Mouse (Mus musculus) lung, embryonic 15.5 days (tissue): ENCODE results near the gene 4931414P19Rik. TPM values are rescaled to one million over a fixed set of nuclear protein-coding genes. Genes with fewer than 3 reads are reported as not detected.

ENCODE experiments used
- ATAC-seq: fragments of 200-750 bp; cut with Nextera tagmentation; 2 replicates; pipeline ENCODE4 v1.8.0; 2017; ENCODE audit warnings: moderate number of reproducible peaks, borderline replicate concordance; ENCODE audit not compliant: low FRiP score, low TSS enrichment; ENCODE audit errors: extremely low read depth
- H3K27ac ChIP-seq: fragments of 300-500 bp; sonication (generic); 2 replicates; pipeline ENCODE4 v1.5.1; 2015; ENCODE audit warnings: moderate library complexity, mild to moderate bottlenecking, inconsistent platforms
- H3K27me3 ChIP-seq: fragments of 300-500 bp; sonication (generic); 2 replicates; pipeline ENCODE4 v1.6.1; 2015; ENCODE audit warnings: inconsistent platforms
- H3K36me3 ChIP-seq: fragments of 300-500 bp; sonication (generic); 2 replicates; pipeline ENCODE4 v1.6.1; 2015; ENCODE audit warnings: inconsistent platforms
- H3K4me1 ChIP-seq: fragments of 300-500 bp; sonication (generic); 2 replicates; pipeline ENCODE4 v1.6.1; 2015; ENCODE audit warnings: inconsistent platforms
- H3K4me2 ChIP-seq: fragments of 300-500 bp; sonication (generic); 2 replicates; pipeline ENCODE4 v1.6.1; 2015; ENCODE audit warnings: inconsistent platforms, mild to moderate bottlenecking, moderate library complexity
- H3K4me3 ChIP-seq: fragments of 300-500 bp; sonication (generic); 2 replicates; pipeline ENCODE4 v1.5.1; 2015; ENCODE audit warnings: mild to moderate bottlenecking, inconsistent platforms
- H3K9ac ChIP-seq: fragments of 300-500 bp; sonication (generic); 2 replicates; pipeline ENCODE4 v1.6.1; 2015; ENCODE audit warnings: inconsistent platforms
- H3K9me3 ChIP-seq: fragments of 300-500 bp; sonication (generic); 2 replicates; pipeline ENCODE4 v1.6.1; 2016; ENCODE audit warnings: inconsistent platforms
- WGBS: fragments of 180-500 bp; shearing (Covaris S2); methylation state at CpG from one replicate; pipeline ENCODE4 v1.1.7; 2015; 5-methylcytosine and 5-hydroxymethylcytosine counted together
- polyA plus RNA-seq: library from polyadenylated mRNA; unstranded; fragments of >200 nt; fragmentation: Nextera tagmentation; extraction: Ambion mirVana; gene quantifications from 2 replicates; pipeline ENCODE4 v1.2.1, GENCODE M21; 2015

Gene 4931414P19Rik
- polyA plus RNA-seq, 1 experiment from 2014 or later = 8.6 TPM

GRCm38 (mm10) chr14:54578063-54578462, 27.7 kb downstream of the 4931414P19Rik start:
- Histone ChIP-seq H3K9ac (peak overlapping the region; percentile 94), H3K36me3 (peaks cover 5% of the 10 kb centered on the region; the same call in 1 of the 2 replicates), H3K4me1 (peaks cover 30% of the 10 kb centered on the region), H3K9me3 (no peaks in the 10 kb centered on the region), H3K4me2 (peak overlapping the region; percentile 62), H3K4me3 (peak overlapping the region; percentile 81), H3K27me3 (no peaks in the 10 kb centered on the region), H3K27ac (peak overlapping the region; percentile 97)
- WGBS = under 1% methylated on average over 10 of the region's 10 CpGs
- ATAC-seq = peak; percentile 11; the same call in 1 of the 2 replicates

- H3K4me3 ChIP-seq = peak within 1 kb of the TSS; percentile 81
- H3K4me1 ChIP-seq = peaks cover 37% of the 10 kb centered on the region
- H3K27ac ChIP-seq = peak within 1 kb of the TSS; percentile 97
- peak within 1 kb of the TSS; percentile 62 for H3K4me2 ChIP-seq
- WGBS = under 1% methylated on average over 66 of the region's 66 CpGs
- no peaks in the 10 kb centered on the region for H3K9me3 ChIP-seq
- ATAC-seq = peak; percentile 74
- H3K36me3 ChIP-seq = no peaks in the 10 kb centered on the region
- H3K9ac ChIP-seq = peak within 1 kb of the TSS; percentile 94
- no peaks in the 10 kb centered on the region for H3K27me3 ChIP-seq
Observed at GRCm38 (mm10) chr14:54577089-54577982, 28.5 kb downstream of the 4931414P19Rik start, which contains the start of gene Ajuba. TSS of gene Ajuba (minus strand) at chr14:54577558.

DNA sequence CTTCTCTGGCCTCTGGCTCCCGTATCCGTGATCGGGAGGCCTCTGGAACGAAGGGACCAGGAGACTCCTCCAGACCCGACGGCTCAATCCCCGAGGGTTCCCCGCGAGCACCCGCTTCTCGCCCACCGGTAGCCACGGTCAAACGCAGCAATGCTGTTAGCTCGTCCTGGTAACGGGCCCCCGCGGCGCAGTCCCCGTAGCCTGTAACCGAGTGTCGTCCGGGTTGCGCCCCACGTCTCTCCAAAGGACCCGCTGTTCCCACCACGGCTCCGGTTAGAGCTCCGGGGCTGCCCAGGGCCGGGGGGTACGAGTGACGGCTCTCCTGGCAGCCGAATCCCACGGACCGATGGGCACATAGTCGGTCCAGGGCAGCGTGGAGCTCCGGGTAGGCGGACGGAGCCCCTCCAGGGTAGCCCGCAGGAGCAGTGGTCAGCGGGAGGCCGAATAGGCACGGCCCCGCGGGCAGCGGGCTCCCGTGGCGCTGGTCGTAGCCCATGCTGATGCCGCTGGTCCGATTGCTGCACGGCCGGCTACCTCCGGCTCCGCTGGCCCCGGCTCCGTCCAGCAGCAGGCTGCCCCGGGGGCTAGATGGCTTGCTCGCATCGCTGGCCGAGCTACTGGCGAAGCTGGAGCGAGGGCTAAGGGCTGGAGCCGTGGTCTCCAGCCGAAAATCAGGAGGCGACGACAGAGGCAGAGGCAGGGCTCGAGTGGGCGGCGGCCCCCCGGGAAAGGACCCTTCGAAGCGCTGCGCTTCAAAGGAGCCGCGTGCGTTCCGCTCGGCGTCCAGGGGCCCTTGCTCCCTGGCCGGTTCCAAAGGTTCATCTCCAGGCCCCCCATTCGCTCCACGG, 29.3 kb downstream of the 4931414P19Rik start:
- Histone ChIP-seq H3K9ac (peak overlapping the region; percentile 94), H3K36me3 (peaks cover 6% of the 10 kb centered on the region), H3K9me3 (no peaks in the 10 kb centered on the region), H3K4me1 (peaks cover 44% of the 10 kb centered on the region), H3K27me3 (no peaks in the 10 kb centered on the region), H3K27ac (peak overlapping the region; percentile 97), H3K4me2 (peak overlapping the region; percentile 62), H3K4me3 (peak overlapping the region; percentile 81)
- ATAC-seq = no peak
- under 1% methylated on average over 69 of the region's 84 CpGs for WGBS

GRCm38 (mm10) chr14:54575631-54576030, 30.2 kb downstream of the 4931414P19Rik start:
- Histone ChIP-seq H3K9me3 (no peaks in the 10 kb centered on the region), H3K4me1 (peaks cover 44% of the 10 kb centered on the region), H3K9ac (peak overlapping the region; percentile 94), H3K4me3 (peak overlapping the region; percentile 81), H3K36me3 (peaks cover 14% of the 10 kb centered on the region), H3K27ac (peak overlapping the region; percentile 97), H3K27me3 (no peaks in the 10 kb centered on the region), H3K4me2 (peak overlapping the region; percentile 62)
- 0% methylated on average over 33 of the region's 39 CpGs for WGBS
- ATAC-seq = peak; percentile 44

- peak overlapping the region; percentile 94 for H3K9ac ChIP-seq
- peak overlapping the region; percentile 97 for H3K27ac ChIP-seq
- H3K4me1 ChIP-seq = peaks cover 47% of the 10 kb centered on the region
- H3K36me3 ChIP-seq = peaks cover 19% of the 10 kb centered on the region
- H3K27me3 ChIP-seq = no peaks in the 10 kb centered on the region
- H3K4me3 ChIP-seq = peak overlapping the region; percentile 81
- no peak for ATAC-seq
- peak overlapping the region; percentile 62 for H3K4me2 ChIP-seq
- no peaks in the 10 kb centered on the region for H3K9me3 ChIP-seq
- WGBS = 2% methylated on average over 8 of the region's 8 CpGs
Observed at GRCm38 (mm10) chr14:54575031-54575430, 30.8 kb downstream of the 4931414P19Rik start.

DNA sequence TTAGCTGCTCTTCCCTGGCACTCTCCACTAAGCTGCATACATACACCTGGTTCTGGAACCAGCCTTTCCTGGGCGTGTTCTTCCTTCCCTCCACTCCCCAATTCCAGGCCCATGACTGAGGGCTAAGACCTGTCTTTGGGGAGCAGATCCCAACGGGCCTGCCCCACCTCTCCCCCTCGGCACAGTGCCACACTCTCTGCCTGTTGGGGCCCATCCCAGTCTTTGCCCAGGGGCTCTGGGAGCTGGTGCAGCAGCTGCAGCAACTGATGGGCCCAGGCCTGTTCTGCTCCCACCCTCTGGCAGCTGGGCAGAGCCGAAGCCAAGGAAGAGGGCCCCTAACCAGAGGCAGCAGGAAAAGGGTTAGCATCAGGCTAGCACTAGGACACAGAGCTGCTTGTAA, 31.5 kb downstream of the 4931414P19Rik start:
- Histone ChIP-seq H3K4me1 (peaks cover 54% of the 10 kb centered on the region), H3K27ac (peak overlapping the region; percentile 97), H3K4me3 (peak overlapping the region; percentile 81), H3K36me3 (peaks cover 26% of the 10 kb centered on the region), H3K4me2 (peak overlapping the region; percentile 62), H3K27me3 (no peaks in the 10 kb centered on the region), H3K9me3 (no peaks in the 10 kb centered on the region), H3K9ac (peak overlapping the region; percentile 94)
- 16% methylated on average over 4 of the region's 4 CpGs for WGBS
- ATAC-seq = no peak

DNA sequence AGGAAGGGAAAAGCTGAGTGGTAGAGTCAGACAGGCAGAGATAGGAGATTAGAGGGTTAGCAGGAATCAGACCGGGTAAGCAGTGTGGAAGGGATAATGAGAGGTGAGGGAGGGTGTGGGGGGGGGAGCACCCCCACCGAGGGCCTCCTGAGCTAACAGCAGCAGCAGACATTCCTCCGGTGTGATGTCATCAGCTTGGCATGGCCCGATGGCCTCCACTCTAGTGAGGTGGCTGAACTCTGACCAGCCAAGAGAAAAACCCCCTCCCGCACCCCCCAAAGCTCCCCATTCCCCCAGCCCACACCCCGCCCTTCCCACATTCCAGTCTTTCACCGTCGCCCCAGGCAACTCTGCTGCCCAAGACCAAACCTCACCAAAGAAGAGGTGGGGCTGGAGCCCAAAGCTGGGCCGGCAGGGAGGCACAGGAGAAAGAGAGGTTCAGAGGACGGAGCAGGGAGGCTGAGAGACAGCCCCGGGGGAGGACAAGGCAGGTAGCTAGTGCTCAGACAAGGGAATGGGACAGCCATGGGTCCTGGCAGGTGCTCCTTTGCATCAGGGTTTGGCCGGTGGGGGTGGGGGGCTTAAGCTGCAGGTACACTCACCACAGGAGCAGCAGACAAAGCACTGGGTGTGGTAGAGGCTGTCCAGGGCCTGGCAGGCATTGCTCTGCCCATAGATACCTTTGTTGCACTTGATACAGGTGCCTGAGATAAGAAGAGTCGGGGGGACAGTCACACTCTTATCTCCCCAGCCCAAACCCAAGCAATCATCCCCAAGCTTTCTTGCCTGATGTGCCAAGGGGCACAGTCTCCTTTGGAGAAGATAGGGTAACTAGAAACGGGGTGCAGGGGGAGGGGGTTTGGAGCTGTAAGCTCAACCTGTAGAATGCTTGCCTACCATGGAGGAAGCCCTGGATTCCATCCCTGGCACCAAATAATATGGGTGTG, 32.7 kb downstream of the 4931414P19Rik start:
- Histone ChIP-seq H3K4me3 (peak overlapping the region; percentile 81), H3K9me3 (no peaks in the 10 kb centered on the region), H3K27ac (peak overlapping the region; percentile 97), H3K4me1 (peaks cover 48% of the 10 kb centered on the region), H3K4me2 (peak overlapping the region; percentile 62), H3K27me3 (no peaks in the 10 kb centered on the region), H3K9ac (peak overlapping the region; percentile 94), H3K36me3 (peaks cover 36% of the 10 kb centered on the region)
- whole genome bisulfite sequencing = 16% methylated on average over 14 of the region's 14 CpGs
- ATAC-seq = peak; percentile 49

DNA sequence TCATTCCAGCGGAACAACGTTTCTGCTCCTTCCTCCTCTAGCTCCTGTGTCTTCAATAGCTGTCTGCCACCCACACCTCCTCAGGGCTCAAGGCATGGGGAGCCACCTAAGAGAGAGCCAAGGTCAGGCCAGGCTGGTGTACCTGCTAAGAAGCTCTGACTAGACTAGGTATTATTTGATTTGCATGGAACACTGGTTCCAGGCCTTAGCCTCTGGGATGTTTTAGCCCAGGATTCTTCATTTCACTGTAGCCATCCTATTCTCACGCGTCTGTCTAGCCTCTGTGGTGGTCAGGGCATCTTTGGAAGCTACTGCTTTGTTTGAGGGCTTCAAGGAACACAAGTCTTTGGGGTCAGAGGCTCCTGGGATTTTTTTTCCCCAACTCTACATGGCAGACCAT, 33.7 kb downstream of the 4931414P19Rik start:
- no peak for ATAC-seq
- Histone ChIP-seq H3K9ac (0 out of 2 replicates have a peak overlapping the region, but pooled peaks have one; percentile 94), H3K4me3 (no peak overlapping the region), H3K27me3 (no peaks in the 10 kb centered on the region), H3K4me1 (peaks cover 48% of the 10 kb centered on the region), H3K9me3 (no peaks in the 10 kb centered on the region), H3K4me2 (peak overlapping the region; percentile 62; the same call in 1 of the 2 replicates), H3K27ac (peak overlapping the region; percentile 97), H3K36me3 (peaks cover 45% of the 10 kb centered on the region)
- 48% methylated on average over 4 of the region's 4 CpGs for WGBS

GRCm38 (mm10) chr14:54569451-54570392, 36.1 kb downstream of the 4931414P19Rik start:
- peak overlapping the region; percentile 61 for H3K27ac ChIP-seq
- H3K4me1 ChIP-seq = peaks cover 43% of the 10 kb centered on the region
- ATAC-seq = no peak
- H3K9me3 ChIP-seq = no peaks in the 10 kb centered on the region
- H3K4me3 ChIP-seq = no peak overlapping the region
- no peak overlapping the region; the same call in 1 of the 2 replicates for H3K9ac ChIP-seq
- 59% methylated on average over 17 of the region's 17 CpGs for WGBS
- H3K27me3 ChIP-seq = no peaks in the 10 kb centered on the region
- no peak overlapping the region for H3K4me2 ChIP-seq
- H3K36me3 ChIP-seq = peaks cover 54% of the 10 kb centered on the region
